ENCODE assay signal across 9 mouse cellular contexts in genomic region chr11:84817362-84817761, GRCm38 (mm10). TPM values are rescaled to one million over a fixed set of nuclear protein-coding genes. Genes with fewer than 3 reads are reported as not detected.
DNase-seq lines count a peak whose midpoint lies in the region; ATAC-seq and TF ChIP-seq lines count a peak whose summit lies in the region.
"Had no signal": no experiment of that assay in that cellular context is flagged by ENCODE, and none has a peak within 500 bp of the region (broad histone marks: within the 10 kb centered on the region; RNA-seq: fewer than 3 reads in every experiment).

No protein-coding gene starts in this region.

- TF ChIP-seq CTCF in lung, postnatal 0 days (IDR thresholded peaks at IDR 0.05) = peak; percentile 24; the same call in 1 of the 2 replicates
- TF ChIP-seq CTCF in MEL (IDR thresholded peaks at IDR 0.05 in 2 of 3, conservative IDR thresholded peaks at IDR 0.05 in 1 of 3; ENCODE audit: control insufficient read depth in 1 of 3, insufficient read depth in 1 of 3, low read depth in 2 of 3, low read length in 3 of 3, poor library complexity in 1 of 3, severe bottlenecking in 1 of 3) = peak; percentile 22 to 54 (median 52); a peak in 5 of 6 replicates

- no peak for ATAC-seq in erythroblast, adult 5-6 weeks (replicated peaks; ENCODE audit: low FRiP score, poor library complexity, severe bottlenecking)
- no peak for ATAC-seq in lung, postnatal 0 days
- ATAC-seq in liver, embryonic 15.5 days (ENCODE audit: insufficient read depth) = no peak

- peaks cover 100% of the 10 kb centered on the region for H3K36me3 ChIP-seq in erythroblast, embryonic 14.5 days (ENCODE audit: control insufficient read depth)
- H3K36me3 ChIP-seq in lung, postnatal 0 days (ENCODE audit: insufficient read depth, low read length) = no peaks in the 10 kb centered on the region
- H3K36me3 ChIP-seq in MEL (ENCODE audit: control insufficient read depth in 1 of 2, insufficient read depth in 2 of 2, low read length in 2 of 2) = peaks cover 11 to 24% of the 10 kb centered on the region in 2 experiments
- H3K36me3 ChIP-seq in liver, embryonic 15.5 days (replicated peaks) = peaks cover 74% of the 10 kb centered on the region

- no peaks in the 10 kb centered on the region for H3K27me3 ChIP-seq in erythroblast, embryonic 14.5 days (ENCODE audit: control insufficient read depth)
- no peaks in the 10 kb centered on the region for H3K27me3 ChIP-seq in lung, postnatal 0 days (replicated peaks; ENCODE audit: insufficient read depth, low read length)
- no peaks in the 10 kb centered on the region for H3K27me3 ChIP-seq in MEL (ENCODE audit: control insufficient read depth in 1 of 2, insufficient read depth in 2 of 2, low read length in 2 of 2)
- no peaks in the 10 kb centered on the region for H3K27me3 ChIP-seq in liver, embryonic 15.5 days

- peaks cover 32% of the 10 kb centered on the region for H3K79me2 ChIP-seq in MEL (ENCODE audit: control insufficient read depth, insufficient read depth, low read length, poor library complexity)

- no peak overlapping the region for H3K27ac ChIP-seq in lung, postnatal 0 days (ENCODE audit: low read length)
- H3K27ac ChIP-seq in MEL (ENCODE audit: control insufficient read depth, low read depth, low read length) = no peak overlapping the region
- 0 out of 2 replicates have a peak overlapping the region, but pooled peaks have one; percentile 19 for H3K27ac ChIP-seq in liver, embryonic 15.5 days (replicated peaks)

- no peak overlapping the region for H3K9ac ChIP-seq in lung, postnatal 0 days (replicated peaks; ENCODE audit: low read depth)
- H3K9ac ChIP-seq in MEL (ENCODE audit: control insufficient read depth, low read depth, low read length, poor library complexity, severe bottlenecking) = no peak overlapping the region
- no peak overlapping the region for H3K9ac ChIP-seq in liver, embryonic 15.5 days

- no peak for DNase-seq in lung, postnatal 0 days (ENCODE audit: low spot score)
- no peak for DNase-seq in lung, postnatal 25 days (ENCODE audit: low spot score)
- DNase-seq in MEL (ENCODE audit: low read depth, low spot score) = peak; percentile 59
- no peak for DNase-seq in right cerebral cortex, postnatal 4 days
- DNase-seq in neural tube, embryonic 10.5 days (ENCODE audit: extremely low spot score, low spot score) = no peak

- H3K9me3 ChIP-seq in erythroblast, embryonic 14.5 days (ENCODE audit: control insufficient read depth, low read length) = peaks cover 7% of the 10 kb centered on the region
- no peaks in the 10 kb centered on the region for H3K9me3 ChIP-seq in lung, postnatal 0 days (ENCODE audit: low read length)
- no peaks in the 10 kb centered on the region for H3K9me3 ChIP-seq in MEL (replicated peaks; ENCODE audit: insufficient read depth, low read length)
- H3K9me3 ChIP-seq in liver, embryonic 15.5 days (replicated peaks) = no peaks in the 10 kb centered on the region
- H3K9me3 ChIP-seq: embryonic facial prominence, embryonic 10.5 days had no signal

- TF ChIP-seq EP300 in lung, postnatal 0 days (IDR thresholded peaks at IDR 0.05) = no peak
- no peak for TF ChIP-seq EP300 in MEL (IDR thresholded peaks at IDR 0.05; ENCODE audit: low read depth in 1 of 2, low read length in 2 of 2)

- peak overlapping the region; percentile 10 for H3K4me3 ChIP-seq in erythroblast, embryonic 14.5 days (replicated peaks)
- no peak overlapping the region for H3K4me3 ChIP-seq in lung, postnatal 0 days (ENCODE audit: low read depth, low read length)
- H3K4me3 ChIP-seq in MEL (ENCODE audit: control insufficient read depth in 1 of 2, insufficient read depth in 1 of 2, low read depth in 2 of 2, low read length in 2 of 2) = no peak overlapping the region
- no peak overlapping the region for H3K4me3 ChIP-seq in liver, embryonic 15.5 days (replicated peaks)

- H3K4me2 ChIP-seq in lung, postnatal 0 days (replicated peaks; ENCODE audit: low read depth, low read length) = no peak overlapping the region
- H3K4me2 ChIP-seq in liver, embryonic 15.5 days = peak overlapping the region; percentile 98; the same call in 1 of the 2 replicates

- peaks cover 65% of the 10 kb centered on the region for H3K4me1 ChIP-seq in erythroblast, embryonic 14.5 days (ENCODE audit: control insufficient read depth)
- no peaks in the 10 kb centered on the region for H3K4me1 ChIP-seq in lung, postnatal 0 days (ENCODE audit: insufficient read depth, low read depth, low read length)
- H3K4me1 ChIP-seq in MEL (ENCODE audit: control insufficient read depth in 1 of 2, insufficient read depth in 2 of 2, low read length in 2 of 2) = peaks cover 2 to 27% of the 10 kb centered on the region in 2 experiments
- H3K4me1 ChIP-seq in liver, embryonic 15.5 days (replicated peaks) = peaks cover 56% of the 10 kb centered on the region

- WGBS in lung, postnatal 0 days = 78% methylated on average over 6 of the region's 6 CpGs
- 80% methylated on average over 6 of the region's 6 CpGs for WGBS in liver, embryonic 15.5 days (ENCODE audit: insufficient replicate concordance)

- TF ChIP-seq RAD21 in MEL (IDR thresholded peaks at IDR 0.05; ENCODE audit: low read depth, low read length) = peak; percentile 26

- TF ChIP-seq POLR2A in MEL (IDR thresholded peaks at IDR 0.05; ENCODE audit: control insufficient read depth in 1 of 2, insufficient read depth in 1 of 2, low read depth in 1 of 2, low read length in 2 of 2, poor library complexity in 1 of 2) = no peak

TF ChIP-seq in MEL, 35 proteins besides CTCF, POLR2A, EP300 and RAD21:
- TF ChIP-seq SMC3 (IDR thresholded peaks at IDR 0.05; ENCODE audit: low read depth, low read length) (peak; percentile 23; the same call in 1 of the 2 replicates), E2F4 (IDR thresholded peaks at IDR 0.05; ENCODE audit: borderline replicate concordance, low read depth, low read length) (no peak)
TF ChIP-seq in MEL: peak in this region for 1.

RNA-seq across cellular contexts. Expression of gene Mrm1, which starts 2.0 kb away (rescaled TPM):
- polyA plus RNA-seq in erythroblast, embryonic 14.5 days (2012) = 2.5 and 2.6 TPM in 2 replicates
- 129 and 155 TPM in 2 replicates for total RNA-seq in erythroblast, adult 5-6 weeks (2015; ENCODE audit: low replicate concordance)
- 114 and 139 TPM in 2 replicates for total RNA-seq in erythroblast, adult 5-6 weeks (2017; ENCODE audit: low replicate concordance)
- 5.3 and 6.5 TPM in 2 replicates for polyA plus RNA-seq in lung, postnatal 0 days (2015; fragmentation: Nextera tagmentation; extraction: Ambion mirVana)
- total RNA-seq in MEL (2012; rRNA removed) = 37.8 and 41.6 TPM in 2 replicates
- 10 to 100 TPM in 1 of 2 experiments, not detected in 1; 23.2 TPM for polyA plus RNA-seq in MEL (2012; ENCODE audit: insufficient read depth in 1 of 2, insufficient read length in 2 of 2, low read depth in 1 of 2, low replicate concordance in 2 of 2, missing spikeins in 1 of 2)
- 13.5 and 16.7 TPM in 2 replicates for polyA plus RNA-seq in liver, embryonic 15.5 days (2015; fragmentation: Nextera tagmentation; extraction: Ambion mirVana)

RNA-seq across cellular contexts. Expression of gene Dhrs11, which starts 11.4 kb away (rescaled TPM):
- polyA plus RNA-seq in erythroblast, embryonic 14.5 days (2012) = 45.7 and 48.5 TPM in 2 replicates
- 897 and 1,040 TPM in 2 replicates for total RNA-seq in erythroblast, adult 5-6 weeks (2015; ENCODE audit: low replicate concordance)
- 707 and 838 TPM in 2 replicates for total RNA-seq in erythroblast, adult 5-6 weeks (2017; ENCODE audit: low replicate concordance)
- polyA plus RNA-seq in lung, postnatal 0 days (2015; fragmentation: Nextera tagmentation; extraction: Ambion mirVana) = 9.1 and 9.3 TPM in 2 replicates
- 29.4 and 36.6 TPM in 2 replicates for total RNA-seq in MEL (2012; rRNA removed)
- polyA plus RNA-seq in MEL (2012; ENCODE audit: insufficient read depth in 1 of 2, insufficient read length in 2 of 2, low read depth in 1 of 2, low replicate concordance in 2 of 2, missing spikeins in 1 of 2) = 10 to 100 TPM in 1 of 2 experiments, not detected in 1; 37.7 TPM
- polyA plus RNA-seq in liver, embryonic 15.5 days (2015; fragmentation: Nextera tagmentation; extraction: Ambion mirVana) = 246 and 274 TPM in 2 replicates

RNA-seq across cellular contexts. Expression of gene Ggnbp2, which starts 53.3 kb away (rescaled TPM):
- 10.5 and 13.1 TPM in 2 replicates for polyA plus RNA-seq in erythroblast, embryonic 14.5 days (2012)
- 150 and 159 TPM in 2 replicates for total RNA-seq in erythroblast, adult 5-6 weeks (2015; ENCODE audit: low replicate concordance)
- total RNA-seq in erythroblast, adult 5-6 weeks (2017; ENCODE audit: low replicate concordance) = 179 and 325 TPM in 2 replicates
- polyA plus RNA-seq in lung, postnatal 0 days (2015; fragmentation: Nextera tagmentation; extraction: Ambion mirVana) = 56.4 and 57.3 TPM in 2 replicates
- total RNA-seq in MEL (2012; rRNA removed) = 55.4 and 65.2 TPM in 2 replicates
- polyA plus RNA-seq in MEL (2012; ENCODE audit: insufficient read depth in 1 of 2, insufficient read length in 2 of 2, low read depth in 1 of 2, low replicate concordance in 2 of 2, missing spikeins in 1 of 2) = 10 to 100 TPM; 83.0 to 89.6 TPM
- 55.4 and 56.1 TPM in 2 replicates for polyA plus RNA-seq in liver, embryonic 15.5 days (2015; fragmentation: Nextera tagmentation; extraction: Ambion mirVana)
